Mouse (Mus musculus) lung, embryonic 14.5 days (tissue): ENCODE data around the gene B230118H07Rik. TPM values are rescaled to one million over a fixed set of nuclear protein-coding genes. Genes with fewer than 3 reads are reported as not detected.

ENCODE experiments used
- ATAC-seq: fragments of 200-750 bp; cut with Nextera tagmentation; 2 replicates; pipeline ENCODE4 v1.8.0; 2017; ENCODE audit warnings: mild to moderate bottlenecking, moderate TSS enrichment, moderate library complexity; ENCODE audit not compliant: insufficient read depth
- DNase-seq: peaks from one replicate; pipeline ENCODE4 v3.0.0-alpha.2; 2015
- H3K27ac ChIP-seq: fragments of 300-500 bp; sonication (generic); 2 replicates; pipeline ENCODE4 v1.5.1; 2014; ENCODE audit warnings: low read depth, mild to moderate bottlenecking, moderate library complexity
- H3K27me3 ChIP-seq: fragments of 300-500 bp; sonication (generic); 2 replicates; pipeline ENCODE4 v1.6.1; 2014; ENCODE audit warnings: low read length, control low read depth; ENCODE audit not compliant: insufficient read depth
- H3K36me3 ChIP-seq: fragments of 300-500 bp; sonication (generic); 2 replicates; pipeline ENCODE4 v1.6.1; 2014; ENCODE audit warnings: control low read depth; ENCODE audit not compliant: insufficient read depth
- H3K4me1 ChIP-seq: fragments of 300-500 bp; sonication (generic); 2 replicates; pipeline ENCODE4 v1.6.1; 2014; ENCODE audit warnings: antibody characterized with exemption, control low read depth; ENCODE audit not compliant: insufficient read depth
- H3K4me2 ChIP-seq: fragments of 300-500 bp; sonication (generic); 2 replicates; pipeline ENCODE4 v1.6.1; 2014; ENCODE audit warnings: mild to moderate bottlenecking
- H3K4me3 ChIP-seq: fragments of 300-500 bp; sonication (generic); 2 replicates; pipeline ENCODE4 v1.5.1; 2014; ENCODE audit warnings: low read depth, low read length
- H3K9ac ChIP-seq: fragments of 300-500 bp; sonication (generic); 2 replicates; pipeline ENCODE4 v1.6.1; 2014
- H3K9me3 ChIP-seq: fragments of 300-500 bp; sonication (generic); 2 replicates; pipeline ENCODE4 v1.6.1; 2016; ENCODE audit warnings: low read depth, low read length, control low read depth
- CTCF ChIP-seq: IDR thresholded peaks from 2 replicates; pipeline ENCODE4 v1.5.1; 2016; ENCODE audit warnings: antibody characterized with exemption, low read depth
- WGBS: fragments of 180-500 bp; shearing (Covaris S2); extraction: QIAGEN DNeasy Blood & Tissue Kit; methylation state at CpG from one replicate; pipeline ENCODE4 v1.1.7; 2014; 5-methylcytosine and 5-hydroxymethylcytosine counted together
- polyA plus RNA-seq: library from polyadenylated mRNA; unstranded; fragments of >200 nt; fragmentation: Nextera tagmentation; extraction: Ambion mirVana; gene quantifications from 2 replicates; pipeline ENCODE4 v1.2.1, GENCODE M21; 2014

The B230118H07Rik gene
- polyA plus RNA-seq, 1 experiment from 2014 or later: 52.4 TPM

DNA sequence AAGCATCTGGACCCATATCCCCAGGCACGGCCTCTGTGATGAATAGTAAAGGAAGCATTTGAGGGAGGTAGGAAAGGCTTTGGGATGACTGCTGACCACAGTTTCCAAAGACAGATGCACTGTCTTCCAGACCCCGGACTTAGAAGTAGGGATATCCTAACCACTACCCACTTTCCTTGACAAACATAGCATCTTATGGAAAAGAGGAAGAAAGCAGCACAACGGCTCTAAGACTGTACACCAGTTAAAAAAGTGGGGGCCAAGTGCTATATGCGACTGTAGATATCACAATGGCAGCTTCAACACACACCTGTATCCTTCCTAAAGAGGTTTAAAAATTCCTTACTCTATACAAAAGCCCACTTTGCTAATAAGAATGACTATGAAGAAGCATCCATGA, 31.0 kb downstream of the B230118H07Rik start:
- Histone ChIP-seq H3K9ac (no peak overlapping the region), H3K27me3 (no peaks in the 10 kb centered on the region), H3K4me1 (no peaks in the 10 kb centered on the region), H3K4me3 (no peak overlapping the region), H3K4me2 (no peak overlapping the region), H3K27ac (no peak overlapping the region), H3K9me3 (no peaks in the 10 kb centered on the region), H3K36me3 (no peaks in the 10 kb centered on the region)
- WGBS: 79% methylated on average over 4 of the region's 4 CpGs
- ATAC-seq (no peak), DNase-seq (no peak)
- TF ChIP-seq CTCF: no peak

GRCm38 (mm10) chr2:101615464-101616305, 33.6 kb downstream of the B230118H07Rik start:
- no peak overlapping the region for H3K4me2 ChIP-seq
- ATAC-seq: no peak

GRCm38 (mm10) chr2:101610861-101611260, 38.5 kb downstream of the B230118H07Rik start:
- no peaks in the 10 kb centered on the region for H3K36me3 ChIP-seq
- H3K4me3 ChIP-seq: no peak overlapping the region
- no peak overlapping the region for H3K9ac ChIP-seq
- no peak for TF ChIP-seq CTCF
- H3K27ac ChIP-seq: no peak overlapping the region
- no peaks in the 10 kb centered on the region for H3K4me1 ChIP-seq
- no peak overlapping the region for H3K4me2 ChIP-seq
- no peaks in the 10 kb centered on the region for H3K9me3 ChIP-seq
- WGBS: 88% methylated on average over 3 of the region's 3 CpGs
- ATAC-seq (no peak), DNase-seq (no peak)
- H3K27me3 ChIP-seq: no peaks in the 10 kb centered on the region

More at GRCm38 (mm10) chr2:101615464-101616305, 33.6 kb downstream of the B230118H07Rik start:
- H3K27ac ChIP-seq: no peak overlapping the region
- no peaks in the 10 kb centered on the region for H3K27me3 ChIP-seq
- WGBS: 55% methylated on average over 10 of the region's 10 CpGs
- H3K4me1 ChIP-seq: no peaks in the 10 kb centered on the region
- no peaks in the 10 kb centered on the region for H3K36me3 ChIP-seq
- TF ChIP-seq CTCF: no peak
- DNase-seq: no peak
- no peak overlapping the region for H3K9ac ChIP-seq
- no peaks in the 10 kb centered on the region for H3K9me3 ChIP-seq
- H3K4me3 ChIP-seq: no peak overlapping the region

GRCm38 (mm10) chr2:101608232-101608894, 41.0 kb downstream of the B230118H07Rik start:
- ATAC-seq: peak; percentile 54
- Histone ChIP-seq H3K9me3 (no peaks in the 10 kb centered on the region), H3K9ac (no peak overlapping the region), H3K27ac (no peak overlapping the region), H3K4me2 (no peak overlapping the region), H3K27me3 (no peaks in the 10 kb centered on the region), H3K4me3 (no peak overlapping the region), H3K36me3 (no peaks in the 10 kb centered on the region), H3K4me1 (no peaks in the 10 kb centered on the region)
- no peak for DNase-seq
- no peak for TF ChIP-seq CTCF
- 51% methylated on average over 7 of the region's 7 CpGs for WGBS

DNA sequence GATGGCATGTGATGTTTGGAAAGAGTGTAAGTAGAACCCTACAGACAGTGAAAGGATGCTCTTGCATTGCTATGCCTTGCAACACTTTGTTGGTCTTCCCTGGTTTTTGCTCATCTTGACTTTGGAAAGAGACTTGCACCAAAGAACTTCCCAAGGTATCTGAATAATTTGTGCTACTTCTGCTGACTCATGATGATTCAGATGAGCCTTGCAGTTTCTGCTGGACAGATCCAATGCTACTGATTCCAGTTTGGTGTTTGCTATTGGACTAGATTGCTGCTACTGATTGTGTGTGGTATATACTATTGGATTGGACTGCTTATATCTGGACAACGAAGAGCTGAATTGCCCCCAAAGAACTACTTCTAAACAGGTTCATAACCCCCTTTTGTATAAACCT, 46.2 kb downstream of the B230118H07Rik start:
- no peak overlapping the region for H3K27ac ChIP-seq
- no peaks in the 10 kb centered on the region for H3K36me3 ChIP-seq
- no peak overlapping the region for H3K4me2 ChIP-seq
- TF ChIP-seq CTCF: no peak
- ATAC-seq (no peak), DNase-seq (no peak)
- no peak overlapping the region for H3K9ac ChIP-seq
- H3K9me3 ChIP-seq: no peaks in the 10 kb centered on the region
- WGBS: 89% methylated on average over 1 of the region's 1 CpGs
- no peaks in the 10 kb centered on the region for H3K27me3 ChIP-seq
- no peak overlapping the region for H3K4me3 ChIP-seq
- no peaks in the 10 kb centered on the region for H3K4me1 ChIP-seq

DNA sequence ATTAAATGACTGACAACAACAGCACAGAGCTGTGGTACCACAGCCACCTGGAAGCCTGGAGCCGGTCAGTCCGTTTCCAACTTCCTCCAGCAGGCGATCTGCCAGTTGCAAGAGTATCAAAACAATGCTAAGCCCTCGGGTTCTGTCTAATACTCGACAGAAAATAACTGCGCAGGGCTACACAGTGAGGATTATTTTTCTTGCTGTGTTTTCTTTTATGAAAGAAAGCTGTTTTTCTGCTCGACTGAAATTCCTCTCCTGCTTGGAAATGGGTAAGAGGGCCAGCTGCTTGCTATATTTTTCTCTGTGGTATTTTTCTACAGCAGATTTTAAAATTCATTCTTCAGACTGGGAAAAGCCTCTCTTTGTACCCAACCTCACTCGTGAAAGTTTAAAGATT, 48.6 kb downstream of the B230118H07Rik start:
- no peaks in the 10 kb centered on the region for H3K27me3 ChIP-seq
- peak; percentile 16; the same call in 1 of the 2 replicates for TF ChIP-seq CTCF
- DNase-seq (peak; percentile 61), ATAC-seq (no peak)
- H3K9me3 ChIP-seq: no peaks in the 10 kb centered on the region
- H3K9ac ChIP-seq: no peak overlapping the region
- H3K4me3 ChIP-seq: no peak overlapping the region
- H3K36me3 ChIP-seq: no peaks in the 10 kb centered on the region
- H3K4me2 ChIP-seq: no peak overlapping the region
- 41% methylated on average over 8 of the region's 8 CpGs for WGBS
- H3K4me1 ChIP-seq: no peaks in the 10 kb centered on the region
- H3K27ac ChIP-seq: 0 out of 2 replicates have a peak overlapping the region, but pooled peaks have one; percentile 1
